Mouse (Mus musculus) stomach, embryonic 14.5 days (tissue): Measurements from ENCODE around the gene Efemp1. TPM values are rescaled to one million over a fixed set of nuclear protein-coding genes. Genes with fewer than 3 reads are reported as not detected.

Experiments
- ATAC-seq: fragments of 200-750 bp; cut with Nextera tagmentation; 2 replicates; pipeline ENCODE4 v1.8.0; 2017; ENCODE audit warnings: low read depth, moderate TSS enrichment; ENCODE audit not compliant: insufficient number of reproducible peaks, insufficient read depth, low FRiP score
- H3K27ac ChIP-seq: fragments of 300-500 bp; sonication (generic); 2 replicates; pipeline ENCODE4 v1.5.1; 2014; ENCODE audit warnings: mild to moderate bottlenecking, low read length, moderate library complexity, mixed read lengths
- H3K27me3 ChIP-seq: fragments of 300-500 bp; sonication (generic); 2 replicates; pipeline ENCODE4 v1.6.1; 2014; ENCODE audit warnings: low read length, control low read depth, mixed read lengths; ENCODE audit not compliant: control insufficient read depth, insufficient read depth
- H3K36me3 ChIP-seq: fragments of 300-500 bp; sonication (generic); 2 replicates; pipeline ENCODE4 v1.6.1; 2014; ENCODE audit warnings: mild to moderate bottlenecking, control low read depth, low read length, moderate library complexity, mixed read lengths; ENCODE audit not compliant: control insufficient read depth, insufficient read depth
- H3K4me1 ChIP-seq: fragments of 300-500 bp; sonication (generic); 2 replicates; pipeline ENCODE4 v1.6.1; 2014; ENCODE audit warnings: low read length, control low read depth, mixed read lengths; ENCODE audit not compliant: control insufficient read depth, insufficient read depth
- H3K4me2 ChIP-seq: fragments of 300-500 bp; sonication (generic); replicated peaks from 2 replicates; pipeline ENCODE4 v1.6.1; 2014; ENCODE audit warnings: low read depth, low read length, control low read depth
- H3K4me3 ChIP-seq: fragments of 300-500 bp; sonication (generic); 2 replicates; pipeline ENCODE4 v1.5.1; 2014; ENCODE audit warnings: low read depth, low read length, control low read depth
- H3K9ac ChIP-seq: fragments of 300-500 bp; sonication (generic); replicated peaks from 2 replicates; pipeline ENCODE4 v1.6.1; 2014; ENCODE audit warnings: low read depth, mild to moderate bottlenecking, control low read depth, low read length, moderate library complexity, mixed read lengths
- H3K9me3 ChIP-seq: fragments of 300-500 bp; sonication (generic); 2 replicates; pipeline ENCODE4 v1.6.1; 2016; ENCODE audit warnings: low read depth, low read length, control low read depth; ENCODE audit not compliant: control insufficient read depth
- WGBS: fragments of 180-500 bp; shearing (Covaris S2); extraction: QIAGEN DNeasy Blood & Tissue Kit; methylation state at CpG from one replicate; pipeline ENCODE4 v1.1.7; 2014; 5-methylcytosine and 5-hydroxymethylcytosine counted together
- polyA plus RNA-seq: library from polyadenylated mRNA; unstranded; fragments of >200 nt; fragmentation: Nextera tagmentation; extraction: Ambion mirVana; gene quantifications from 2 replicates; pipeline ENCODE4 v1.2.1, GENCODE M21; 2014

The Efemp1 gene
- polyA plus RNA-seq, 1 experiment from 2014 or later: 13.3 TPM

GRCm38 (mm10) chr11:28955305-28955701 lies 102.3 kb downstream of the Efemp1 start:
- Histone ChIP-seq H3K27me3 (no peaks in the 10 kb centered on the region), H3K9ac (no peak overlapping the region), H3K4me2 (no peak overlapping the region), H3K4me1 (no peaks in the 10 kb centered on the region), H3K27ac (no peak overlapping the region), H3K9me3 (no peaks in the 10 kb centered on the region), H3K36me3 (no peaks in the 10 kb centered on the region), H3K4me3 (no peak overlapping the region)
- ATAC-seq: no peak

DNA sequence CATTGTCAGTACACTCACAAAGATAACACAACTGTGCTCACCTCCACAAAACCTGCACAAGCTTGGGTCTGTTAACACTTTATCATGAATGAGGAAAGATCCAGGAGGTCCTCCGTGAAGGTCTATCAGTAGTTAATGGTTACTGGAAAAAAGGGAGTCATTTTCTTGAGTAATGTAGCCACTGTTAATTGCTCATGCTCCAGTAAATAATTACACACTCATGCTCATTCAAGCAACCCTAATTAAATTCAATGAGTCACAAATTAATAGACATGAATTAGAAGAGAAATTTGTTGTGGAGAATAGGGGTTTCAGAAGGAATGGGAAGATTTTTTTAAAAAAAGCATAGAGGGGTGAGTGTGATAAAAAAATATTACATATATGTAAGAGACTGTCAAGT lies 108.4 kb downstream of the Efemp1 start:
- Histone ChIP-seq H3K4me3 (no peak overlapping the region), H3K4me1 (no peaks in the 10 kb centered on the region), H3K27me3 (no peaks in the 10 kb centered on the region), H3K27ac (no peak overlapping the region), H3K9me3 (no peaks in the 10 kb centered on the region), H3K4me2 (no peak overlapping the region), H3K9ac (no peak overlapping the region), H3K36me3 (no peaks in the 10 kb centered on the region)
- no peak for ATAC-seq
- 87% methylated on average over 1 of the region's 1 CpGs for WGBS
